In genomic region chr12:70895275-70895674, GRCm38 (mm10) we compare ENCODE assay signal across 17 mouse cellular contexts. TPM values are rescaled to one million over a fixed set of nuclear protein-coding genes. Genes with fewer than 3 reads are reported as not detected.
DNase-seq lines count a peak whose midpoint lies in the region; ATAC-seq and TF ChIP-seq lines count a peak whose summit lies in the region.
"Had no signal": no experiment of that assay in that cellular context is flagged by ENCODE, and none has a peak within 500 bp of the region (broad histone marks: within the 10 kb centered on the region; RNA-seq: fewer than 3 reads in every experiment).

No protein-coding gene starts in this region.

- intact Hi-C loops in gastrocnemius, adult 2 months (cut with DNase I): no loop called here

- ATAC-seq in midbrain, postnatal 0 days (ENCODE audit: low FRiP score): no peak
- ATAC-seq: forebrain, embryonic 15.5 days; intestine, embryonic 15.5 days had no signal

- H3K27ac ChIP-seq in gastrocnemius, adult 2 months: 0 out of 2 replicates have a peak overlapping the region, but pooled peaks have one; percentile 1
- no peak overlapping the region for H3K27ac ChIP-seq in midbrain, postnatal 0 days (ENCODE audit: low read depth, low read length)
- H3K27ac ChIP-seq: embryonic facial prominence, embryonic 10.5 days; forebrain, embryonic 15.5 days; heart, adult 2 months; hindbrain, embryonic 10.5 days; hindbrain, embryonic 14.5 days; intestine, embryonic 15.5 days had no signal

- peaks cover 13% of the 10 kb centered on the region for H3K36me3 ChIP-seq in midbrain, postnatal 0 days (ENCODE audit: insufficient read depth, low read length)

- 83% methylated on average over 7 of the region's 7 CpGs for WGBS in midbrain, postnatal 0 days

- H3K9ac ChIP-seq in midbrain, postnatal 0 days (replicated peaks; ENCODE audit: low read length, poor library complexity, severe bottlenecking): no peak overlapping the region
- H3K9ac ChIP-seq: forebrain, embryonic 15.5 days; heart, embryonic 12.5 days; hindbrain, embryonic 14.5 days; intestine, embryonic 15.5 days had no signal

- H3K4me1 ChIP-seq in midbrain, postnatal 0 days (ENCODE audit: insufficient read depth, low read length): no peaks in the 10 kb centered on the region
- H3K4me1 ChIP-seq: embryonic facial prominence, embryonic 10.5 days; forebrain, embryonic 15.5 days; heart, embryonic 12.5 days; intestine, embryonic 15.5 days had no signal

- no peak for TF ChIP-seq CTCF in gastrocnemius, adult 2 months (IDR thresholded peaks at IDR 0.05)
- TF ChIP-seq CTCF in midbrain, postnatal 0 days (IDR thresholded peaks at IDR 0.05): no peak

- DNase-seq in cerebellum, adult 18-20 months: peak; percentile 43 to 50
- DNase-seq in cerebellum, adult 11 months: no peak
- no peak for DNase-seq in gastrocnemius, adult 2 months
- DNase-seq in gastrocnemius, postnatal 25 days: no peak
- DNase-seq in cerebellum, postnatal 14 days: peak; percentile 45 to 65
- DNase-seq in adrenal gland, adult (ENCODE audit: inconsistent age in 2 of 2, low spot score in 1 of 2): no peak
- DNase-seq in midbrain, postnatal 0 days (ENCODE audit: low spot score): no peak
- DNase-seq: adrenal gland, postnatal 14 days; gastrocnemius, postnatal 10 days; heart, adult 2 months; kidney, adult 18-20 months had no signal

- no peak overlapping the region for H3K4me2 ChIP-seq in midbrain, postnatal 0 days (ENCODE audit: low read depth, low read length, poor library complexity, severe bottlenecking)
- H3K4me2 ChIP-seq: forebrain, embryonic 15.5 days; heart, embryonic 12.5 days; hindbrain, embryonic 14.5 days; intestine, embryonic 15.5 days had no signal

- H3K4me3 ChIP-seq in gastrocnemius, adult 2 months: no peak overlapping the region
- no peak overlapping the region for H3K4me3 ChIP-seq in midbrain, postnatal 0 days (ENCODE audit: low read depth, low read length)
- H3K4me3 ChIP-seq: embryonic facial prominence, embryonic 10.5 days; forebrain, embryonic 15.5 days; heart, adult 2 months; heart, embryonic 12.5 days; hindbrain, embryonic 10.5 days; intestine, embryonic 15.5 days had no signal

- H3K9me3 ChIP-seq in midbrain, postnatal 0 days (ENCODE audit: low read length): no peaks in the 10 kb centered on the region
- H3K9me3 ChIP-seq: embryonic facial prominence, embryonic 10.5 days; forebrain, embryonic 15.5 days; heart, embryonic 12.5 days; hindbrain, embryonic 10.5 days; intestine, embryonic 15.5 days had no signal

- no peaks in the 10 kb centered on the region for H3K27me3 ChIP-seq in midbrain, postnatal 0 days (ENCODE audit: insufficient read depth, low read length)
- H3K27me3 ChIP-seq: forebrain, embryonic 15.5 days; heart, embryonic 12.5 days; intestine, embryonic 15.5 days had no signal

RNA-seq across cellular contexts. Expression of gene Actr10, which starts 42.4 kb away (rescaled TPM):
- 10 to 100 TPM; 84.5 to 94.2 TPM for total RNA-seq in gastrocnemius, adult 2 months (2021)
- total RNA-seq in gastrocnemius, postnatal 25 days (2021): 10 to 100 TPM; 84.6 to 87.0 TPM
- total RNA-seq in midbrain, postnatal 0 days (2014; rRNA removed): 132 and 144 TPM in 2 replicates
- 164 and 171 TPM in 2 replicates for polyA plus RNA-seq in midbrain, postnatal 0 days (2015; fragmentation: Nextera tagmentation; extraction: Ambion mirVana)

Comparison
In these comparisons a context has a peak if more than half of its experiments do, and no peak if none do; other contexts are left out.
1. DNase-seq: peak in cerebellum, adult 18-20 months (2 of 2) and cerebellum, postnatal 14 days (2 of 2); none in cerebellum, adult 11 months (single experiment), gastrocnemius, adult 2 months (single experiment), gastrocnemius, postnatal 25 days (single experiment), adrenal gland, adult (0 of 2) and midbrain, postnatal 0 days (single experiment).